Mouse (Mus musculus): ENCODE measurements around the gene Efcab14. TPM values are rescaled to one million over a fixed set of nuclear protein-coding genes. Genes with fewer than 3 reads are reported as not detected.

The Efcab14 gene
- total and polyA plus RNA-seq, 3 experiments, result 18.6 to 113 (median 32.8) TPM

DNA sequence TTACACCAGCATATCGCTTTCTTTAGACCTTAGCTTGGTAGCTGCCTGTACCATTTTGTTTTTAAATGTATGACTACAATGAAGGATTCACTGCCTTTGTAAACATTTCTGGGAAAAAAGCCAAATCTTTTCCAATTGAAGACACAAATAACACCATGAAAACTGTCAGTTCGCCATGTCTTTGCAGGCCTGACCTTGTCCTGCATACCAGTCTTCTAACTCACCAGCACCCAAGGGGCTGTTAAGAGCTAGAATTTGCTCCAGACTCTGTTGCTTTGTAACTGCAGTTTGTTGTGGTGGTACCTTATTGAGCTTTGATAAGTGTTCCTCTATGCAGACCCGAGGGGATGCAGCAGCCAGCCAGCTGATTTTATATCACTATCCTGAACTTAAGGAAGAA is 62.4 kb downstream of the Efcab14 start:
- Histone ChIP-seq H3K4me3 (ENCODE audit: low read depth, low read length) (no peak overlapping the region), H3K36me3 (replicated peaks) (peaks cover 55% of the 10 kb centered on the region), H3K4me1 (ENCODE audit: insufficient read depth, low read depth, low read length) (no peaks in the 10 kb centered on the region), H3K27me3 (ENCODE audit: insufficient read depth, low read length) (0 out of 2 replicates have a peak, but pooled peaks cover 2% of the 10 kb centered on the region), H3K9me3 (replicated peaks) (no peaks in the 10 kb centered on the region)
- ATAC-seq (ENCODE audit: extremely low read depth, insufficient number of reproducible peaks, low FRiP score, poor library complexity, severe bottlenecking) (no peak), DNase-seq (ENCODE audit: low spot score) (no peak)
- TF ChIP-seq CTCF (IDR thresholded peaks at IDR 0.05; ENCODE audit: low read depth, low read length) (no peak), GATA1 (IDR thresholded peaks at IDR 0.05; ENCODE audit: borderline replicate concordance, low read length) (no peak), TAL1 (conservative IDR thresholded peaks at IDR 0.05; ENCODE audit: low read depth, low read length) (no peak), POLR2AphosphoS5 (IDR thresholded peaks at IDR 0.05; ENCODE audit: insufficient replicate concordance, low read depth, low read length) (no peak), GATA2 (IDR thresholded peaks at IDR 0.05; ENCODE audit: borderline replicate concordance, low read depth, low read length) (no peak)

DNA sequence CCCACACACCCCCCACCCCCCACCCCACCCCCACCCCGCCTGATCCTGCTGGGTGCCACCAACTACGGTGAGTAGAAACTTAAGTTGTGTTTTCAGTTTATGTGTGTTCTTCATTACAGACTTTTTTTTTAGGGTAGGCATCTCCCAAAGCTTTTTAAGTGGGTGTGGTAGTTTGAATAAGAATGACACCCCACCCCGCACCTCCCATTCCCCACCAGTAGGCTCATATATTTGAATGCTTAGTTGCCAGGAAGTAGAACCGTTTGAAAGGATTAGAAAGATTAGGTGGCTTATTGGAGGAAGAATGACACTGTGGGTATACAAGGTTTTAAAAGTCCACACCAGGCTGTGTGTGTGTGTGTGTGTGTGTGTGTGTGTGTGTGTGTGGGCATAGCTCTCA is 74.8 kb downstream of the Efcab14 start:
- ATAC-seq (ENCODE audit: extremely low read depth, insufficient number of reproducible peaks, low FRiP score, poor library complexity, severe bottlenecking) (no peak), DNase-seq (ENCODE audit: low spot score) (no peak)
- Histone ChIP-seq H3K4me1 (ENCODE audit: insufficient read depth, low read depth, low read length) (no peaks in the 10 kb centered on the region), H3K9me3 (replicated peaks) (no peaks in the 10 kb centered on the region), H3K36me3 (replicated peaks) (peaks cover 46% of the 10 kb centered on the region), H3K27me3 (ENCODE audit: insufficient read depth, low read length) (no peaks in the 10 kb centered on the region), H3K4me3 (ENCODE audit: low read depth, low read length) (no peak overlapping the region)
- no peak for TF ChIP-seq POLR2AphosphoS5 (IDR thresholded peaks at IDR 0.05; ENCODE audit: insufficient replicate concordance, low read depth, low read length)
- no peak for TF ChIP-seq CTCF (IDR thresholded peaks at IDR 0.05; ENCODE audit: low read depth, low read length)
- no peak for TF ChIP-seq TAL1 (conservative IDR thresholded peaks at IDR 0.05; ENCODE audit: low read depth, low read length)
- TF ChIP-seq GATA1 (IDR thresholded peaks at IDR 0.05; ENCODE audit: borderline replicate concordance, low read length), result no peak
- TF ChIP-seq GATA2 (IDR thresholded peaks at IDR 0.05; ENCODE audit: borderline replicate concordance, low read depth, low read length), result no peak

DNA sequence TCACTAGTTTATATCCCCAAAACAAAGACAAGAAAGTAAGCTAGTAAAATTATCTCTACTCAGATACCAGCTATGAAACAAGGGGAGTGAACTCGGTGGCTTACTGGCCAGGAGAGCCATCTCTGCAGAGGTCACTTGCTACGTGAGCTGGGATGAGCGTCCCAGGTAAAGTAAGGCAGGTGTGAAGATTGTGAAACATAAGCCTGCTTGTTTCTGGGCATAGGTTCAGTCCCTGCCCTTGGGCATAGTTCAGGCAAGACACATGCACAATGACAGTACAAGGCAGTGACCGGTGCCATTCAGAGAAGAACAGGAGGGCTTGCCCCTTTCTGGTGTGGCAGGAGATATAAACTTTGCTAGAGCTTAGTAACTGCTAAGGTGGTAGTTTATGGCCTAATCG is 78.1 kb downstream of the Efcab14 start:
- H3K9me3 ChIP-seq (replicated peaks), result no peaks in the 10 kb centered on the region
- H3K27me3 ChIP-seq (ENCODE audit: insufficient read depth, low read length), result peaks cover 2% of the 10 kb centered on the region; the same call in 1 of the 2 replicates
- no peak overlapping the region for H3K4me3 ChIP-seq (ENCODE audit: low read depth, low read length)
- H3K4me1 ChIP-seq (ENCODE audit: insufficient read depth, low read depth, low read length), result peaks cover 3% of the 10 kb centered on the region; the same call in 1 of the 2 replicates
- no peak for TF ChIP-seq GATA2 (IDR thresholded peaks at IDR 0.05; ENCODE audit: borderline replicate concordance, low read depth, low read length)
- no peak for TF ChIP-seq CTCF (IDR thresholded peaks at IDR 0.05; ENCODE audit: low read depth, low read length)
- TF ChIP-seq TAL1 (conservative IDR thresholded peaks at IDR 0.05; ENCODE audit: low read depth, low read length), result no peak
- TF ChIP-seq GATA1 (IDR thresholded peaks at IDR 0.05; ENCODE audit: borderline replicate concordance, low read length), result no peak
- TF ChIP-seq POLR2AphosphoS5 (IDR thresholded peaks at IDR 0.05; ENCODE audit: insufficient replicate concordance, low read depth, low read length), result no peak
- ATAC-seq (ENCODE audit: extremely low read depth, insufficient number of reproducible peaks, low FRiP score, poor library complexity, severe bottlenecking), result no peak
- no peak for DNase-seq (ENCODE audit: low spot score)
- H3K36me3 ChIP-seq (replicated peaks), result peaks cover 54% of the 10 kb centered on the region

DNA sequence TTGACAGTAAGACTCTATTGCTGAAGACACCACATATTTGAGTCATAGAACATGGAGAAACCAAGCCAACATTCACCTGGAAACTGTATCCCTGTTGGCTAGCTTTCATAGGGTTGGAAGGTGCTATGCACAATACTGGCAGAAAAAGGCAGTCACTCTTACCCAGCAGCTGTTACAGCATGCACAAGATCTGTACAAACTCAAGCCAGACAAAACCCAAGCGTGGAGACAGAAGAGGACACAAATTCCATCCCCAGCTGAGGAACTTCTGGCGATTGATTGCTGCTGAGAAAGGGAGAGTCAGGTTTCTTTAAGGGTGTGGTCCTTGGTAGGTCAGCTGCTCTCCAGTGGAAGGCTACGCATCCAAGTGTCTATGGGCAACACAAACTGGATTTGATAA is 82.7 kb downstream of the Efcab14 start:
- TF ChIP-seq POLR2AphosphoS5 (IDR thresholded peaks at IDR 0.05; ENCODE audit: insufficient replicate concordance, low read depth, low read length), result no peak
- TF ChIP-seq GATA1 (IDR thresholded peaks at IDR 0.05; ENCODE audit: borderline replicate concordance, low read length), result no peak
- no peak for TF ChIP-seq TAL1 (conservative IDR thresholded peaks at IDR 0.05; ENCODE audit: low read depth, low read length)
- no peak for TF ChIP-seq GATA2 (IDR thresholded peaks at IDR 0.05; ENCODE audit: borderline replicate concordance, low read depth, low read length)
- no peak for TF ChIP-seq CTCF (IDR thresholded peaks at IDR 0.05; ENCODE audit: low read depth, low read length)
- Histone ChIP-seq H3K4me1 (ENCODE audit: insufficient read depth, low read depth, low read length) (peaks cover 13% of the 10 kb centered on the region), H3K27me3 (ENCODE audit: insufficient read depth, low read length) (peaks cover 2% of the 10 kb centered on the region; the same call in 1 of the 2 replicates), H3K9me3 (replicated peaks) (no peaks in the 10 kb centered on the region), H3K36me3 (replicated peaks) (peaks cover 37% of the 10 kb centered on the region), H3K4me3 (ENCODE audit: low read depth, low read length) (no peak overlapping the region)
- no peak for ATAC-seq (ENCODE audit: extremely low read depth, insufficient number of reproducible peaks, low FRiP score, poor library complexity, severe bottlenecking)
- DNase-seq (ENCODE audit: low spot score), result no peak

DNA sequence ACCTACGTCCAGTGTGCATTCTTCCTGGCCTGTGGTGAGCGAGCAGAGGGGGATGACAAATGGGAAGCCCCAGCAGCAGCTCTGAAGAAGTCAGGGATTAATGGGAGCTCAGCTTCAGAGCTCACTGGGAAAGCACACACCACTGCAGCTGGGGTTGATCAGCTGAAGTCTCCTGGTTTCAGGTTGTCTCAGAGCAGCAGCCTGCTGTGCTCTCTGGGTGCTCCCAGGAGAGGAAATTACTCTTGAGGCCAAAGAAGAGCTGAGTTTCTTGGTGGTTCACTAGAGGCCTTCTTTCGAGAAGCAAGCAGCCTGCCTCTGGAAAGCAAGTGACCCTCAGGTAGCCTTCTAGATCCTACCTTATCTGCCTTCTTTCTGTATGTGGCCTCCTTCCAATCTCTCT is 83.4 kb downstream of the Efcab14 start:
- Histone ChIP-seq H3K27me3 (ENCODE audit: insufficient read depth, low read length) (peaks cover 2% of the 10 kb centered on the region; the same call in 1 of the 2 replicates), H3K9me3 (replicated peaks) (no peaks in the 10 kb centered on the region), H3K4me3 (ENCODE audit: low read depth, low read length) (no peak overlapping the region), H3K36me3 (replicated peaks) (peaks cover 31% of the 10 kb centered on the region), H3K4me1 (ENCODE audit: insufficient read depth, low read depth, low read length) (peaks cover 18% of the 10 kb centered on the region)
- TF ChIP-seq TAL1 (conservative IDR thresholded peaks at IDR 0.05; ENCODE audit: low read depth, low read length) (no peak), POLR2AphosphoS5 (IDR thresholded peaks at IDR 0.05; ENCODE audit: insufficient replicate concordance, low read depth, low read length) (no peak), GATA1 (IDR thresholded peaks at IDR 0.05; ENCODE audit: borderline replicate concordance, low read length) (no peak), GATA2 (IDR thresholded peaks at IDR 0.05; ENCODE audit: borderline replicate concordance, low read depth, low read length) (no peak), CTCF (IDR thresholded peaks at IDR 0.05; ENCODE audit: low read depth, low read length) (no peak)
- ATAC-seq (ENCODE audit: extremely low read depth, insufficient number of reproducible peaks, low FRiP score, poor library complexity, severe bottlenecking) (no peak), DNase-seq (ENCODE audit: low spot score) (no peak)

DNA sequence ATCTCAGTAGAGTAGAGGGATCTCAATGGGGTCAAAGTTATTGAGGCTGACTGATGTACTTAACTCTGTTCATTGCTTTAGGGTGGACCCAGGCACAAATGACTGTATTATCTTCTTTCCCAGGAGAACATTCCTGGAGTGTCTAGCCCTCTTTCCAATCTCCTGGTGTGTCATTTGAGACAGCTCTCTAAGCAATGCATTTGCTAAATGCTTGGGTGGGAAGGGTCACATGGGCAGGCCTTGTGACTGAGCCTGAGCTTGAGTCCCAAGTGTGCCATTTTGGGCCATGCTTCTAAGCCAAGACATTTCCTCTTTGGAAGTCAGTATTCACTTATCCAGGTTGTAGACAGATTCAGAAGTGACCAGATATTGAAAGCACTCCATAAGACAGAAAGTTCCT is 83.9 kb downstream of the Efcab14 start:
- H3K4me1 ChIP-seq (ENCODE audit: insufficient read depth, low read depth, low read length), result peaks cover 18% of the 10 kb centered on the region
- H3K27me3 ChIP-seq (ENCODE audit: insufficient read depth, low read length), result peaks cover 2% of the 10 kb centered on the region; the same call in 1 of the 2 replicates
- peaks cover 26% of the 10 kb centered on the region for H3K36me3 ChIP-seq (replicated peaks)

More for the DNA sequence above, 83.9 kb downstream of the Efcab14 start:
- ATAC-seq (ENCODE audit: extremely low read depth, insufficient number of reproducible peaks, low FRiP score, poor library complexity, severe bottlenecking), result no peak
- Histone ChIP-seq H3K9me3 (replicated peaks) (no peaks in the 10 kb centered on the region), H3K4me3 (ENCODE audit: low read depth, low read length) (no peak overlapping the region)
- no peak for DNase-seq (ENCODE audit: low spot score)
- TF ChIP-seq GATA1 (IDR thresholded peaks at IDR 0.05; ENCODE audit: borderline replicate concordance, low read length) (no peak), GATA2 (IDR thresholded peaks at IDR 0.05; ENCODE audit: borderline replicate concordance, low read depth, low read length) (no peak), TAL1 (conservative IDR thresholded peaks at IDR 0.05; ENCODE audit: low read depth, low read length) (no peak), POLR2AphosphoS5 (IDR thresholded peaks at IDR 0.05; ENCODE audit: insufficient replicate concordance, low read depth, low read length) (no peak), CTCF (IDR thresholded peaks at IDR 0.05; ENCODE audit: low read depth, low read length) (no peak)

Measured in G1E (cell line).